Mouse (Mus musculus): ENCODE measurements around the gene Dock9. TPM values are rescaled to one million over a fixed set of nuclear protein-coding genes. Genes with fewer than 3 reads are reported as not detected.

Dock9 gene
- polyA plus RNA-seq, 1 experiment from 2014 or later = 17.9 TPM

DNA sequence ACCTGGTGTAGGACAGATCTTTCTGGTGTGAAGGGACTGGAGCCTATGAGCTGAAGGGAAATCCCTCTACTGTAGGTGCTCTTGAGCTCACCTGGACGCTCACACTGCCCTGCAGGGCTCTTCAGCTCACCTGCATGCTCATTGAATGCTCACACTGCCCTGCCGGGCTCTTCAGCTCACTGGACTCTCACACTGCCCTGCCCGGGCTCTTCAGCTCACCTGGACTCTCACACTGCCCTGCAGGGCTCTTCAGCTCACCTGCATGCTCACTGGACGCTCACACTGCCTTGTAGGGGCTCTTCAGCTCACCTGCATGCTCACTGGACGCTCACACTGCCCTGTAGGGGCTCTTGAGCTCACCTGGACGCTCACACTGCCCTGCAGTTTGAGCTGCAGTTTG lies 247.8 kb downstream of the Dock9 start:
- Histone ChIP-seq H3K4me3 (ENCODE audit: low read depth, low read length) (no peak overlapping the region), H3K27ac (ENCODE audit: low read length) (no peak overlapping the region), H3K27me3 (ENCODE audit: control insufficient read depth, insufficient read depth, low read depth, low read length) (no peaks in the 10 kb centered on the region), H3K9me3 (replicated peaks; ENCODE audit: control insufficient read depth, low read length, poor library complexity, severe bottlenecking) (no peaks in the 10 kb centered on the region), H3K4me1 (ENCODE audit: control insufficient read depth, insufficient read depth, low read length) (no peaks in the 10 kb centered on the region), H3K9ac (ENCODE audit: low read depth, low read length) (no peak overlapping the region), H3K36me3 (ENCODE audit: control insufficient read depth, insufficient read depth, low read length) (peaks cover 24% of the 10 kb centered on the region), H3K4me2 (ENCODE audit: low read length) (no peak overlapping the region)
- WGBS = 80% methylated on average over 6 of the region's 6 CpGs
- no peak for ATAC-seq

DNA sequence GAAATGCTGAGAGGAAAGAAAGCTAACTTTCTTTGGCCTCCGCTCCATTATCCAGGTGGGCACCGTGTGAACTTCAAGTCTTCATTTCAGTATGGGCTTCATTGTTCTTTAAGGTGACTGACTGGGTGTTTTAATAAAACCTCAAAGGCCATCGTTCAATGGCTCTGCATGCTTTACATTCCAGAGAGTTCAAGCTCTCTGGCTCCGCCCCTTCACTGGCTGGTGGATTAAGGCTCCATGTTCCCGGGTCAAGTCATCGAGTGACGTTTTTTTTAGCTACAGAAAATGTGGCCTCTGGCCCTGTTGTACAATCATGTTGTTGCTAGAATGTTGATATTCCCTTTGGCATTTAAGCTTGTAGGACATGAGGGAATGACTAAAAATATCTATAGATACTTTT lies 249.9 kb downstream of the Dock9 start:
- H3K9me3 ChIP-seq (replicated peaks; ENCODE audit: control insufficient read depth, low read length, poor library complexity, severe bottlenecking) = no peaks in the 10 kb centered on the region
- no peak for ATAC-seq
- no peaks in the 10 kb centered on the region for H3K27me3 ChIP-seq (ENCODE audit: control insufficient read depth, insufficient read depth, low read depth, low read length)
- H3K27ac ChIP-seq (ENCODE audit: low read length) = no peak overlapping the region
- H3K4me3 ChIP-seq (ENCODE audit: low read depth, low read length) = no peak overlapping the region
- H3K36me3 ChIP-seq (ENCODE audit: control insufficient read depth, insufficient read depth, low read length) = peaks cover 25% of the 10 kb centered on the region
- H3K4me1 ChIP-seq (ENCODE audit: control insufficient read depth, insufficient read depth, low read length) = no peaks in the 10 kb centered on the region
- 28% methylated on average over 7 of the region's 7 CpGs for WGBS
- H3K4me2 ChIP-seq (ENCODE audit: low read length) = no peak overlapping the region
- H3K9ac ChIP-seq (ENCODE audit: low read depth, low read length) = no peak overlapping the region

DNA sequence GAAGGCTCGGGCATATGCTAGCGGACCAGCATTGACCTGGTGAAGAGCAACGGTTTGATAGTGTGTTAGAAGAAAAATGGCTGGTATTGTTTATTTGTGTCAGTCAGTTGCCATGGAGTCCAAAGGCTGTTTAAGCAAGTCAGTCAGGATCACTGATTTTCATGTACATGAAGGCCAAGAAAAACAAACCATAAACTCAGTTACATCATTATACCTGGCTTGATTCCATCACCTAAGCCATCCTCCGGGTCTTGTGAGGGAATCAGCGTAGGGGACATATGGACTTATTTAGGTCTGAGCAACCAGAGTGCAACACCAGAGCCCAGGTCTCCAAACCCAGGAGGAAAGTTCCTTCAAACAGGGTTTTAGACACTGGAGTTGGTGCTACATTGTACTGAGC lies 251.0 kb downstream of the Dock9 start:
- H3K4me3 ChIP-seq (ENCODE audit: low read depth, low read length) = no peak overlapping the region
- H3K4me2 ChIP-seq (ENCODE audit: low read length) = no peak overlapping the region
- peaks cover 27% of the 10 kb centered on the region for H3K36me3 ChIP-seq (ENCODE audit: control insufficient read depth, insufficient read depth, low read length)
- no peak for ATAC-seq
- H3K9ac ChIP-seq (ENCODE audit: low read depth, low read length) = no peak overlapping the region
- no peak overlapping the region for H3K27ac ChIP-seq (ENCODE audit: low read length)
- no peaks in the 10 kb centered on the region for H3K9me3 ChIP-seq (replicated peaks; ENCODE audit: control insufficient read depth, low read length, poor library complexity, severe bottlenecking)
- 91% methylated on average over 5 of the region's 5 CpGs for WGBS
- H3K27me3 ChIP-seq (ENCODE audit: control insufficient read depth, insufficient read depth, low read depth, low read length) = no peaks in the 10 kb centered on the region
- no peaks in the 10 kb centered on the region for H3K4me1 ChIP-seq (ENCODE audit: control insufficient read depth, insufficient read depth, low read length)

DNA sequence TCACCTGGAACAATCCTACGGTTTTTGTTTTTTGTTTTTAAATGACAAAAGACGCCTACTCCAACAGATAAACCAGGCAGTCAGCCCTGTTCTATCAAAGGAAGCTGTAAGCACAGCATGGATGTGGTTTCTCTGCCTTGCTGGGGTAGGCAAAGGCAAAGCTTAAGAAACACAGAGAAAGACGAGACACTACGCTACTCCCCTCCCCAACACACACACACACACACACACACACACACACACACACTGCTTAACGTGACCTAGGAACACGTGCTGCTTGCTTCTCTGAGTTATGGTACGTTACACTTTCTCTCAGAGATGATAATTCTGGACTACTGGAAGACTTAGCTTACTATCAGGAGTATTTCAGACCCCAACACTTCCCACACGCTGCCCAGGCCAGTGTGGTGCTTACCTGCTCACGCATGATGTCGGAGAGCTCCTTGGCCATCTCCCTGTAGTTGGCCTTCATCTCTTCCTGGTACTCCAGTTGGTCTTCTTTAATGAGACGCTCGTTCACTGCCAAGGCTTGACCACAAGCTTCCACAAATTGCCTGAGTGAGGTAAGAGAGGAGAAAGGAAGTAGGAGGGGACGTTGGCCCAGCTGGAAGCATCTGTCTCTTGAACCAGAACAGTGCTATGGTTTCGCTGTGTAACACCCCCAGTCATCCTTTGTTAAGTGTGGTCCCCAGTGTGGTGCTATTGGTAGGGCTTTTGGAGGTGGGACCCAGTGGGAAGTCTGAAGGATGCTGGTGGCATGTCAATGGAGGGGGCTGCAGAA lies 251.9 kb downstream of the Dock9 start:
- H3K4me3 ChIP-seq (ENCODE audit: low read depth, low read length) = no peak overlapping the region
- H3K4me1 ChIP-seq (ENCODE audit: control insufficient read depth, insufficient read depth, low read length) = no peaks in the 10 kb centered on the region
- H3K9ac ChIP-seq (ENCODE audit: low read depth, low read length) = no peak overlapping the region
- H3K4me2 ChIP-seq (ENCODE audit: low read length) = no peak overlapping the region
- peaks cover 27% of the 10 kb centered on the region for H3K36me3 ChIP-seq (ENCODE audit: control insufficient read depth, insufficient read depth, low read length)
- 86% methylated on average over 14 of the region's 14 CpGs for WGBS
- no peaks in the 10 kb centered on the region for H3K27me3 ChIP-seq (ENCODE audit: control insufficient read depth, insufficient read depth, low read depth, low read length)
- no peak for ATAC-seq
- no peaks in the 10 kb centered on the region for H3K9me3 ChIP-seq (replicated peaks; ENCODE audit: control insufficient read depth, low read length, poor library complexity, severe bottlenecking)
- H3K27ac ChIP-seq (ENCODE audit: low read length) = no peak overlapping the region

DNA sequence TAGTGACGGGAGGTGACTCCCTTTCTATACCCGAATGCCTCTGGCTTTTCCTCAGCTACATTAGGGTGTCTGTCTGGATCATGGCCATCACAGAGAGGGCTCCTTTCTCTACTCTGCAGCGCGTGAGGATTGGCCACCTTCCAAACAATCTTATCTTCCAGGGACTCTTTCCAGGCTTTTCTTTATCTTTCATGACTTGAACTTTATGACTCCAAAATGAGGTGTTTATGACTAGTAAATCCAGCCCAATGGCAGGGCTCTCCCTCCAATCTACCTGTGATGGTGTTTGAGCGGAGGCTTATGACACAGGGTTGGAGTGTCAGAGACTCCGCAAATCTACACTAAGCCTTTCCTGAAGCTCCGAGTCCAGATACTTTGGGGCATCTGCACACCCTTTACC lies 256.4 kb downstream of the Dock9 start:
- Histone ChIP-seq H3K27ac (ENCODE audit: low read length) (no peak overlapping the region), H3K9ac (ENCODE audit: low read depth, low read length) (no peak overlapping the region), H3K36me3 (ENCODE audit: control insufficient read depth, insufficient read depth, low read length) (peaks cover 14% of the 10 kb centered on the region; the same call in 1 of the 2 replicates), H3K4me3 (ENCODE audit: low read depth, low read length) (no peak overlapping the region), H3K4me1 (ENCODE audit: control insufficient read depth, insufficient read depth, low read length) (no peaks in the 10 kb centered on the region), H3K9me3 (replicated peaks; ENCODE audit: control insufficient read depth, low read length, poor library complexity, severe bottlenecking) (no peaks in the 10 kb centered on the region; the same call in 1 of the 2 replicates), H3K4me2 (ENCODE audit: low read length) (no peak overlapping the region), H3K27me3 (ENCODE audit: control insufficient read depth, insufficient read depth, low read depth, low read length) (no peaks in the 10 kb centered on the region)
- 87% methylated on average over 7 of the region's 7 CpGs for WGBS
- no peak for ATAC-seq

DNA sequence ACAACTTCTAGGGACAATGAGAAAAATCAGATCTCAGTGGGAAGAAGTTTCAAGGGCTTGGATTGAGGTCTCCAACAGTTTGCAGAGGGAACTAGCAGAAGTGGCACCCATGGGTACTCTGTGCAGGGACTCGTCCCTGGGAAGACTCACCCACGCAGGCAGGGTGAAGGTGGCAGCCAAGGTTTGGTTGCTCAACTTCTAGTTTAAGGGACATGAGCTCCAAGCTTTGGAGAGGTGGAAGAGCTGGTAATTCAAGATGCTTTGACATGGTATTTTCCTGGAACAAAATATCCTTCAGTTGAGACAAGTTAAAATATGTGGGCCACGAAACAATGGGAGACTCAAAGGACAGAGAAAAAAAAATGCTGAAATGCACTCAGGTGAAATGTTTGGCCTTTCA lies 263.1 kb downstream of the Dock9 start:
- Histone ChIP-seq H3K36me3 (ENCODE audit: control insufficient read depth, insufficient read depth, low read length) (no peaks in the 10 kb centered on the region), H3K9ac (ENCODE audit: low read depth, low read length) (no peak overlapping the region)
- WGBS = 93% methylated on average over 3 of the region's 3 CpGs

DNA sequence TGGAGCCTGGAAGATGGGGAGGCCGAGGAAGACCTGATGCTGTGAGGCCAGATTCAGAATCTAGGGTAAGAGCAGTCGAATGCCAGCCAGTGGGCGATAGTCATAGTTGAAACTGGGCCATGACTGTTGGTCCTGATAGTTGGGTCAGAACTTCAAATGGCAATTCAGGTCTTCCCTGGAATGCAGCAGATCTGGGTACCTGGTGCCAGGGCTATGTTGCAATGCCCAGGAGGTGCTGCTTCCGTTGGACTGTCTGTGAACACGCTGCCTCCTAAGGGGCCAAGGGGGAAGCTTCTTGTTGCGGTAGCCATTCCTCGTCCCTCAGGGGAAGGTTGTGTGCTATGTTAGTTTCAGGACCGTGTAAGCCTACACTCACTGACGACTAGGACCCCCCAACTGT lies 266.8 kb downstream of the Dock9 start:
- no peak for ATAC-seq
- WGBS = 87% methylated on average over 9 of the region's 9 CpGs
- Histone ChIP-seq H3K27me3 (ENCODE audit: control insufficient read depth, insufficient read depth, low read depth, low read length) (no peaks in the 10 kb centered on the region), H3K9ac (ENCODE audit: low read depth, low read length) (no peak overlapping the region), H3K4me3 (ENCODE audit: low read depth, low read length) (no peak overlapping the region), H3K27ac (ENCODE audit: low read length) (no peak overlapping the region), H3K4me2 (ENCODE audit: low read length) (no peak overlapping the region), H3K4me1 (ENCODE audit: control insufficient read depth, insufficient read depth, low read length) (no peaks in the 10 kb centered on the region), H3K9me3 (replicated peaks; ENCODE audit: control insufficient read depth, low read length, poor library complexity, severe bottlenecking) (0 out of 2 replicates have a peak, but pooled peaks cover 4% of the 10 kb centered on the region), H3K36me3 (ENCODE audit: control insufficient read depth, insufficient read depth, low read length) (no peaks in the 10 kb centered on the region)

More for the DNA sequence above, 263.1 kb downstream of the Dock9 start:
- Histone ChIP-seq H3K4me1 (ENCODE audit: control insufficient read depth, insufficient read depth, low read length) (no peaks in the 10 kb centered on the region), H3K4me2 (ENCODE audit: low read length) (no peak overlapping the region), H3K4me3 (ENCODE audit: low read depth, low read length) (no peak overlapping the region), H3K9me3 (replicated peaks; ENCODE audit: control insufficient read depth, low read length, poor library complexity, severe bottlenecking) (no peaks in the 10 kb centered on the region; the same call in 1 of the 2 replicates), H3K27me3 (ENCODE audit: control insufficient read depth, insufficient read depth, low read depth, low read length) (no peaks in the 10 kb centered on the region), H3K27ac (ENCODE audit: low read length) (no peak overlapping the region)
- no peak for ATAC-seq

DNA sequence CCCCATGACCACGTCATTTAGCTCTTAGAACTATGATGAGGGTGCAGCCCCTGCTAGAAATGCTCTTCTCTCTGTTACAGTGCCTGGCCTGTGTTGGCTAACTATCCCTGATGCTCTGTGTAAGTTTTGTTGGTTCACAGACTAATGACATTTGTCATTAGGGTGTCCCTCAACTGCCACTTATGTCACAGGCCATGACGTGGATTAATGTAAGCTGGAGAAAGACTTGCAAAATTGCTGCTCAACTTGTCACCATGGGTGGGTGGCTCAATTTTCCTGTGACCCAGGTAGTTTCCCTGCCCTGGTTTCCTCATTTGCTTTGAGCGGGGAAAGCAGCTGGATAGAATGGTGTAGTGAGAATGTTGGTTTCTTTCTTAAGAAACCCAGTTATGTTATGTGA lies 269.8 kb downstream of the Dock9 start:
- no peak for ATAC-seq
- Histone ChIP-seq H3K9me3 (replicated peaks; ENCODE audit: control insufficient read depth, low read length, poor library complexity, severe bottlenecking) (0 out of 2 replicates have a peak, but pooled peaks cover 4% of the 10 kb centered on the region), H3K9ac (ENCODE audit: low read depth, low read length) (no peak overlapping the region), H3K4me2 (ENCODE audit: low read length) (no peak overlapping the region), H3K27me3 (ENCODE audit: control insufficient read depth, insufficient read depth, low read depth, low read length) (no peaks in the 10 kb centered on the region), H3K4me3 (ENCODE audit: low read depth, low read length) (no peak overlapping the region), H3K4me1 (ENCODE audit: control insufficient read depth, insufficient read depth, low read length) (no peaks in the 10 kb centered on the region), H3K27ac (ENCODE audit: low read length) (no peak overlapping the region), H3K36me3 (ENCODE audit: control insufficient read depth, insufficient read depth, low read length) (no peaks in the 10 kb centered on the region)
- WGBS = 79% methylated on average over 3 of the region's 3 CpGs

DNA sequence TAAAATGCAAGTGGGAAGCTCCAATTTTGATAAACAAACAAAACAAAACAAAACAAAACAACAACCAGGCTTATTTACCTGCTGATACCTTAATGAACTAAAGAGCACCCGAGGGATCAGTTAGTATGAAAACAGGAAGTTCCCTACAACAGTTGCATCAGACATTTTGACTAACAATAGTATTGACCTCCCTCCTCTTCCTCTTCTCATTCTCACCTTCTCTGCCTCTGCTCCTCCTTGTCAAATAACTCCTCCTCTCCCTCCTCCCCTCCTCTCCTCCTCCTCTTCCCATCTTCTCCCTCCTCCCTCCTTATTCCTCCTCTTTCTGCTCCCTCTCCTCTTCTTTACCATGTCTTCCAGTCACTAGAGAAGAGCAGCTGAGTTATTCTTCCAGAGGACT lies 270.4 kb downstream of the Dock9 start:
- H3K9ac ChIP-seq (ENCODE audit: low read depth, low read length) = no peak overlapping the region
- no peaks in the 10 kb centered on the region for H3K36me3 ChIP-seq (ENCODE audit: control insufficient read depth, insufficient read depth, low read length)
- H3K4me1 ChIP-seq (ENCODE audit: control insufficient read depth, insufficient read depth, low read length) = no peaks in the 10 kb centered on the region
- WGBS = 91% methylated on average over 1 of the region's 1 CpGs
- H3K4me3 ChIP-seq (ENCODE audit: low read depth, low read length) = no peak overlapping the region
- no peak overlapping the region for H3K27ac ChIP-seq (ENCODE audit: low read length)
- H3K9me3 ChIP-seq (replicated peaks; ENCODE audit: control insufficient read depth, low read length, poor library complexity, severe bottlenecking) = 0 out of 2 replicates have a peak, but pooled peaks cover 4% of the 10 kb centered on the region
- ATAC-seq = no peak
- no peaks in the 10 kb centered on the region for H3K27me3 ChIP-seq (ENCODE audit: control insufficient read depth, insufficient read depth, low read depth, low read length)
- no peak overlapping the region for H3K4me2 ChIP-seq (ENCODE audit: low read length)
